13 mouse cellular contexts compared by ENCODE assay signal in genomic region chr11:100791457-100792049, GRCm38 (mm10). TPM values are rescaled to one million over a fixed set of nuclear protein-coding genes. Genes with fewer than 3 reads are reported as not detected.
DNase-seq lines count a peak whose midpoint lies in the region; ATAC-seq and TF ChIP-seq lines count a peak whose summit lies in the region.
"Had no signal": no experiment of that assay in that cellular context is flagged by ENCODE, and none has a peak within 500 bp of the region (broad histone marks: within the 10 kb centered on the region; RNA-seq: fewer than 3 reads in every experiment).

No protein-coding gene starts in this region.

- no peak overlapping the region for H3K27ac ChIP-seq in limb, embryonic 14.5 days (replicated peaks; ENCODE audit: low read depth, low read length)
- no peak overlapping the region for H3K27ac ChIP-seq in limb, embryonic 10.5 days
- 0 out of 2 replicates have a peak overlapping the region, but pooled peaks have one; percentile 32 for H3K27ac ChIP-seq in heart, embryonic 15.5 days
- H3K27ac ChIP-seq: midbrain, embryonic 10.5 days had no signal

- TF ChIP-seq POLR2A in limb, embryonic 14.5 days (IDR thresholded peaks at IDR 0.05; ENCODE audit: borderline replicate concordance, extremely low read depth, insufficient read depth, insufficient read length), result no peak

- WGBS in limb, embryonic 14.5 days, result 81% methylated on average over 2 of the region's 2 CpGs
- 84% methylated on average over 2 of the region's 2 CpGs for WGBS in limb, embryonic 10.5 days
- 78% methylated on average over 2 of the region's 2 CpGs for WGBS in heart, embryonic 15.5 days

- H3K4me3 ChIP-seq in limb, embryonic 14.5 days (replicated peaks; ENCODE audit: low read length), result no peak overlapping the region
- no peak overlapping the region for H3K4me3 ChIP-seq in limb, embryonic 10.5 days
- no peak overlapping the region for H3K4me3 ChIP-seq in heart, embryonic 15.5 days
- H3K4me3 ChIP-seq: limb, embryonic 13.5 days; midbrain, embryonic 10.5 days had no signal

- no peaks in the 10 kb centered on the region for H3K4me1 ChIP-seq in limb, embryonic 14.5 days (ENCODE audit: control insufficient read depth, insufficient read depth, low read length)
- H3K4me1 ChIP-seq in limb, embryonic 10.5 days, result peaks cover 24% of the 10 kb centered on the region
- peaks cover 11% of the 10 kb centered on the region for H3K4me1 ChIP-seq in heart, embryonic 15.5 days (replicated peaks)

- no peaks in the 10 kb centered on the region for H3K27me3 ChIP-seq in limb, embryonic 14.5 days (ENCODE audit: control insufficient read depth, insufficient read depth, low read length)
- H3K27me3 ChIP-seq in limb, embryonic 10.5 days (ENCODE audit: low read depth, poor library complexity, severe bottlenecking), result no peaks in the 10 kb centered on the region
- no peaks in the 10 kb centered on the region for H3K27me3 ChIP-seq in heart, embryonic 15.5 days
- H3K27me3 ChIP-seq: limb, embryonic 13.5 days had no signal

- H3K9me3 ChIP-seq in limb, embryonic 14.5 days (ENCODE audit: control insufficient read depth, low read length), result no peaks in the 10 kb centered on the region
- H3K9me3 ChIP-seq in limb, embryonic 10.5 days (replicated peaks), result no peaks in the 10 kb centered on the region
- no peaks in the 10 kb centered on the region for H3K9me3 ChIP-seq in heart, embryonic 15.5 days (replicated peaks)
- H3K9me3 ChIP-seq: limb, embryonic 13.5 days; midbrain, embryonic 10.5 days had no signal

- peak; percentile 76 to 94 for DNase-seq in adrenal gland, adult (ENCODE audit: inconsistent age in 2 of 2, low spot score in 1 of 2)
- no peak for DNase-seq in adrenal gland, postnatal 25 days
- peak; percentile 68 for DNase-seq in limb, embryonic 14.5 days (ENCODE audit: low spot score)
- no peak for DNase-seq in limb, embryonic 10.5 days (ENCODE audit: low spot score)
- no peak for DNase-seq in embryo, embryonic 11 days
- DNase-seq in frontal cortex, postnatal 36 days (ENCODE audit: low spot score in 2 of 2), result no peak

- no peak for ATAC-seq in limb, embryonic 14.5 days (ENCODE audit: low FRiP score, low read depth)
- ATAC-seq in heart, embryonic 15.5 days (replicated peaks; ENCODE audit: insufficient number of reproducible peaks, insufficient read depth, low FRiP score, low read depth), result no peak
- ATAC-seq in neutrophil, adult 5-6 weeks (ENCODE audit: extremely low read depth, insufficient number of reproducible peaks, low FRiP score, poor library complexity, severe bottlenecking), result peak; percentile 23; the same call in 1 of the 2 replicates

- H3K4me2 ChIP-seq in limb, embryonic 14.5 days (replicated peaks; ENCODE audit: low read depth, low read length, severe bottlenecking), result no peak overlapping the region
- H3K4me2 ChIP-seq in heart, embryonic 15.5 days, result no peak overlapping the region
- H3K4me2 ChIP-seq: limb, embryonic 13.5 days had no signal

- peaks cover 42% of the 10 kb centered on the region for H3K36me3 ChIP-seq in limb, embryonic 14.5 days (ENCODE audit: control insufficient read depth, insufficient read depth, low read length)
- H3K36me3 ChIP-seq in limb, embryonic 10.5 days, result peaks cover 19% of the 10 kb centered on the region
- H3K36me3 ChIP-seq in heart, embryonic 15.5 days, result peaks cover 43% of the 10 kb centered on the region

- H3K9ac ChIP-seq in limb, embryonic 14.5 days (ENCODE audit: low read depth, low read length, severe bottlenecking), result no peak overlapping the region
- no peak overlapping the region for H3K9ac ChIP-seq in heart, embryonic 15.5 days
- H3K9ac ChIP-seq: limb, embryonic 13.5 days had no signal

RNA-seq across cellular contexts. Expression of gene Ghdc, which starts 20.8 kb away (rescaled TPM):
- 21.0 and 32.1 TPM in 2 replicates for total RNA-seq in adrenal gland, postnatal 25 days (2021)
- 12.1 and 14.0 TPM in 2 replicates for polyA plus RNA-seq in limb, embryonic 14.5 days (2012; rRNA removed)
- 3.7 and 5.7 TPM in 2 replicates for polyA plus RNA-seq in limb, embryonic 14.5 days (2014; fragmentation: Nextera tagmentation; extraction: Ambion mirVana)
- 3.5 and 4.3 TPM in 2 replicates for polyA plus RNA-seq in limb, embryonic 10.5 days (2016; fragmentation: Nextera tagmentation; extraction: Ambion mirVana)
- 5.5 and 8.1 TPM in 2 replicates for polyA plus RNA-seq in heart, embryonic 15.5 days (2015; fragmentation: Nextera tagmentation; extraction: Ambion mirVana)
- total RNA-seq in neutrophil, adult 5-6 weeks (2017), result 8.2 and 8.6 TPM in 2 replicates

RNA-seq across cellular contexts. Expression of gene Hcrt, which starts 28.8 kb away (rescaled TPM):
- not detected in 2 replicates for total RNA-seq in adrenal gland, postnatal 25 days (2021)
- not detected in 2 replicates for polyA plus RNA-seq in limb, embryonic 14.5 days (2012; rRNA removed)
- polyA plus RNA-seq in limb, embryonic 14.5 days (2014; fragmentation: Nextera tagmentation; extraction: Ambion mirVana), result not detected in 2 replicates
- not detected in 2 replicates for polyA plus RNA-seq in limb, embryonic 10.5 days (2016; fragmentation: Nextera tagmentation; extraction: Ambion mirVana)
- polyA plus RNA-seq in heart, embryonic 15.5 days (2015; fragmentation: Nextera tagmentation; extraction: Ambion mirVana), result not detected in 2 replicates
- total RNA-seq in neutrophil, adult 5-6 weeks (2017), result not detected in 2 replicates
- total RNA-seq: granulocyte monocyte progenitor cell, adult 5-6 weeks had no signal
- polyA plus RNA-seq: embryonic facial prominence, embryonic 11.5 days; large intestine, adult 2 months; limb, embryonic 13.5 days had no signal

RNA-seq across cellular contexts. Expression of gene Kcnh4, which starts 31.8 kb away (rescaled TPM):
- 0.21 TPM in 1 of 2 replicates, not detected in the other for total RNA-seq in adrenal gland, postnatal 25 days (2021)
- polyA plus RNA-seq in limb, embryonic 14.5 days (2012; rRNA removed), result 0.09 TPM in 2 replicates
- polyA plus RNA-seq in limb, embryonic 14.5 days (2014; fragmentation: Nextera tagmentation; extraction: Ambion mirVana), result not detected in 2 replicates
- polyA plus RNA-seq in limb, embryonic 10.5 days (2016; fragmentation: Nextera tagmentation; extraction: Ambion mirVana), result not detected in 2 replicates
- 0.10 TPM in 1 of 2 replicates, not detected in the other for polyA plus RNA-seq in heart, embryonic 15.5 days (2015; fragmentation: Nextera tagmentation; extraction: Ambion mirVana)
- total RNA-seq in neutrophil, adult 5-6 weeks (2017), result 0.23 TPM in 1 of 2 replicates, not detected in the other
- total RNA-seq: granulocyte monocyte progenitor cell, adult 5-6 weeks had no signal
- polyA plus RNA-seq: limb, embryonic 13.5 days had no signal

RNA-seq across cellular contexts. Expression of gene Rab5c, which starts 53.5 kb away (rescaled TPM):
- 160 and 171 TPM in 2 replicates for total RNA-seq in adrenal gland, postnatal 25 days (2021)
- 188 and 227 TPM in 2 replicates for polyA plus RNA-seq in limb, embryonic 14.5 days (2012; rRNA removed)
- polyA plus RNA-seq in limb, embryonic 14.5 days (2014; fragmentation: Nextera tagmentation; extraction: Ambion mirVana), result 73.2 and 75.1 TPM in 2 replicates
- 13.1 and 16.8 TPM in 2 replicates for polyA plus RNA-seq in limb, embryonic 10.5 days (2016; fragmentation: Nextera tagmentation; extraction: Ambion mirVana)
- 13.0 and 16.2 TPM in 2 replicates for polyA plus RNA-seq in heart, embryonic 15.5 days (2015; fragmentation: Nextera tagmentation; extraction: Ambion mirVana)
- 136 and 138 TPM in 2 replicates for total RNA-seq in neutrophil, adult 5-6 weeks (2017)

RNA-seq across cellular contexts. Expression of gene Stat5b, which starts 59.0 kb away (rescaled TPM):
- 89.0 and 123 TPM in 2 replicates for total RNA-seq in adrenal gland, postnatal 25 days (2021)
- polyA plus RNA-seq in limb, embryonic 14.5 days (2012; rRNA removed), result 24.4 and 27.0 TPM in 2 replicates
- 21.9 and 22.1 TPM in 2 replicates for polyA plus RNA-seq in limb, embryonic 14.5 days (2014; fragmentation: Nextera tagmentation; extraction: Ambion mirVana)
- 15.4 and 15.6 TPM in 2 replicates for polyA plus RNA-seq in limb, embryonic 10.5 days (2016; fragmentation: Nextera tagmentation; extraction: Ambion mirVana)
- polyA plus RNA-seq in heart, embryonic 15.5 days (2015; fragmentation: Nextera tagmentation; extraction: Ambion mirVana), result 25.3 and 34.6 TPM in 2 replicates
- total RNA-seq in neutrophil, adult 5-6 weeks (2017), result 103 and 108 TPM in 2 replicates

Comparison
In these comparisons a context has a peak if more than half of its experiments do, and no peak if none do; other contexts are left out.
1. DNase-seq: peak in adrenal gland, adult (2 of 2) and limb, embryonic 14.5 days (single experiment); none in adrenal gland, postnatal 25 days (single experiment), limb, embryonic 10.5 days (single experiment), embryo, embryonic 11 days (single experiment) and frontal cortex, postnatal 36 days (0 of 2).